Mouse (Mus musculus): ENCODE results near the gene Npy2r. TPM values are rescaled to one million over a fixed set of nuclear protein-coding genes. Genes with fewer than 3 reads are reported as not detected.

The Npy2r gene
- polyA plus RNA-seq, 1 experiment from 2014 or later: 0.52 TPM

Other genes with a start within 250 kb of the Npy2r start
- 5.5 and 6.6 TPM in 2 replicates for gene Map9, start 190.0 kb downstream of the Npy2r start, polyA plus RNA-seq (2015; fragmentation: Nextera tagmentation; extraction: Ambion mirVana)